Mouse (Mus musculus) stomach, embryonic 14.5 days (tissue): ENCODE measurements around the gene Xlr3a. TPM values are rescaled to one million over a fixed set of nuclear protein-coding genes. Genes with fewer than 3 reads are reported as not detected.
A peak's percentile ranks its signal among the peaks of the same experiment; 100 is the strongest.
"Not testable (repeated sequence)": the region's sequence is repeated elsewhere in the genome, so short reads cannot be mapped to it uniquely, and the experiment has no call there.

ENCODE experiments used
- ATAC-seq: fragments of 200-750 bp; cut with Nextera tagmentation; 2 replicates; pipeline ENCODE4 v1.8.0; 2017; ENCODE audit warnings: low read depth, moderate TSS enrichment; ENCODE audit not compliant: insufficient number of reproducible peaks, insufficient read depth, low FRiP score
- H3K27ac ChIP-seq: fragments of 300-500 bp; sonication (generic); 2 replicates; pipeline ENCODE4 v1.5.1; 2014; ENCODE audit warnings: mild to moderate bottlenecking, low read length, moderate library complexity, mixed read lengths
- H3K27me3 ChIP-seq: fragments of 300-500 bp; sonication (generic); 2 replicates; pipeline ENCODE4 v1.6.1; 2014; ENCODE audit warnings: low read length, control low read depth, mixed read lengths; ENCODE audit not compliant: control insufficient read depth, insufficient read depth
- H3K36me3 ChIP-seq: fragments of 300-500 bp; sonication (generic); 2 replicates; pipeline ENCODE4 v1.6.1; 2014; ENCODE audit warnings: mild to moderate bottlenecking, control low read depth, low read length, moderate library complexity, mixed read lengths; ENCODE audit not compliant: control insufficient read depth, insufficient read depth
- H3K4me1 ChIP-seq: fragments of 300-500 bp; sonication (generic); 2 replicates; pipeline ENCODE4 v1.6.1; 2014; ENCODE audit warnings: low read length, control low read depth, mixed read lengths; ENCODE audit not compliant: control insufficient read depth, insufficient read depth
- H3K4me2 ChIP-seq: fragments of 300-500 bp; sonication (generic); replicated peaks from 2 replicates; pipeline ENCODE4 v1.6.1; 2014; ENCODE audit warnings: low read depth, low read length, control low read depth
- H3K4me3 ChIP-seq: fragments of 300-500 bp; sonication (generic); 2 replicates; pipeline ENCODE4 v1.5.1; 2014; ENCODE audit warnings: low read depth, low read length, control low read depth
- H3K9ac ChIP-seq: fragments of 300-500 bp; sonication (generic); replicated peaks from 2 replicates; pipeline ENCODE4 v1.6.1; 2014; ENCODE audit warnings: low read depth, mild to moderate bottlenecking, control low read depth, low read length, moderate library complexity, mixed read lengths
- H3K9me3 ChIP-seq: fragments of 300-500 bp; sonication (generic); 2 replicates; pipeline ENCODE4 v1.6.1; 2016; ENCODE audit warnings: low read depth, low read length, control low read depth; ENCODE audit not compliant: control insufficient read depth
- WGBS: fragments of 180-500 bp; shearing (Covaris S2); extraction: QIAGEN DNeasy Blood & Tissue Kit; methylation state at CpG from one replicate; pipeline ENCODE4 v1.1.7; 2014; 5-methylcytosine and 5-hydroxymethylcytosine counted together
- polyA plus RNA-seq: library from polyadenylated mRNA; unstranded; fragments of >200 nt; fragmentation: Nextera tagmentation; extraction: Ambion mirVana; gene quantifications from 2 replicates; pipeline ENCODE4 v1.2.1, GENCODE M21; 2014

The Xlr3a gene
- polyA plus RNA-seq: 3.3 and 7.9 TPM in 2 replicates

DNA sequence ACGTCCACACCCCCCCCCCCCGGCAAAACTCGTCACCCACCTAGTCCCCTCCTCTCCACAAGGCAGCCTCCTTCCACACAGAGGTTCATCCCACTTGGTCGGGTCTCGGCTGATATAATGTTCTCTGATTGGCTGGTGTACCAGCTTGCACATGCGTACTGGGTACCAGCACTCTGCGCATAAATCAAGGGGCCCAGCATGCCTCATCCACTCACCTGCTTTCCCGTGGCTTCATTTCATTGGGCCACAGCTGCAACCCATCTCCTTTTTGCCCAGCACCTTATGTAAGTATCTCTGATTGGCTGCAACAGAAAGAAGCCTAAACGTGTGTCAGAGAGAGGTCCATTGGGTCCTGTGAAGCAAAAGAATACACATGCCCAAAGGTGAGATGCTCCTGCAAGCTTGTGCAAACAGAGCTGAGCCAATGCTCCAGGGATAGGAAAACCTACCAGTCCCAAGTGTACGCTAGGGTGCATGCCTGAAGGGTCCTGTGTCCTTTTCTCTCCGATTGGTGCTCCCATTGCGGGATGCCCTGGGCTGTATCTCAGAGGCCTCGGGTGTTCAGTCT, at the start of gene Xlr3a:
Gene Xlr3a (minus strand): TSS at position 155 of the 568 bp plus-strand sequence.
- not testable (repeated sequence) for H3K4me1 ChIP-seq, ATAC-seq, H3K27me3 ChIP-seq, H3K9me3 ChIP-seq, H3K36me3 ChIP-seq, H3K4me2 ChIP-seq, H3K4me3 ChIP-seq, H3K9ac ChIP-seq, H3K27ac ChIP-seq
- WGBS: 64% methylated on average over 13 of the region's 13 CpGs

DNA sequence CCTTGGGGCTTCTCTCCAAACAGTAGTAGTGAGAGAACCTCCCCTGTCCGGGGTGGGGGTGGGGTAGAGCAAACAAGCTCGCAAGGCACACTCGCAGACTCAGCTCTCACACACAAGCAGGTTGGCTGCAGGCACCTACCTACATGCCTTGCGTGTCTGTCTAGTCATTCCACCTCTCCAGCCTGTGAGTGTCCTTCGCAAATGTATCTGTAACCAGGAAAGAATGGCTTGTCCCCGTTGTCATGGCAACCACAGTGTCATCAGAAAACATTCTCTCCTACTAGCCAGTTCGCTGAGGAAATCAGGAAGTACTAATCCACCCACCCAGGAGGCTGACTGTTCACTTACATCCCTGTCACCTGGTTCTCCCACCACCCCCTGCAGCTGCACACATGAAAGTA, 46.3 kb upstream of the Xlr3a start:
- not testable (repeated sequence) for H3K4me3 ChIP-seq, H3K27ac ChIP-seq, H3K9ac ChIP-seq, H3K4me1 ChIP-seq, H3K9me3 ChIP-seq, H3K36me3 ChIP-seq, ATAC-seq, H3K4me2 ChIP-seq, H3K27me3 ChIP-seq
- WGBS: no CpG with 5 or more reads among the region's 7 CpGs

DNA sequence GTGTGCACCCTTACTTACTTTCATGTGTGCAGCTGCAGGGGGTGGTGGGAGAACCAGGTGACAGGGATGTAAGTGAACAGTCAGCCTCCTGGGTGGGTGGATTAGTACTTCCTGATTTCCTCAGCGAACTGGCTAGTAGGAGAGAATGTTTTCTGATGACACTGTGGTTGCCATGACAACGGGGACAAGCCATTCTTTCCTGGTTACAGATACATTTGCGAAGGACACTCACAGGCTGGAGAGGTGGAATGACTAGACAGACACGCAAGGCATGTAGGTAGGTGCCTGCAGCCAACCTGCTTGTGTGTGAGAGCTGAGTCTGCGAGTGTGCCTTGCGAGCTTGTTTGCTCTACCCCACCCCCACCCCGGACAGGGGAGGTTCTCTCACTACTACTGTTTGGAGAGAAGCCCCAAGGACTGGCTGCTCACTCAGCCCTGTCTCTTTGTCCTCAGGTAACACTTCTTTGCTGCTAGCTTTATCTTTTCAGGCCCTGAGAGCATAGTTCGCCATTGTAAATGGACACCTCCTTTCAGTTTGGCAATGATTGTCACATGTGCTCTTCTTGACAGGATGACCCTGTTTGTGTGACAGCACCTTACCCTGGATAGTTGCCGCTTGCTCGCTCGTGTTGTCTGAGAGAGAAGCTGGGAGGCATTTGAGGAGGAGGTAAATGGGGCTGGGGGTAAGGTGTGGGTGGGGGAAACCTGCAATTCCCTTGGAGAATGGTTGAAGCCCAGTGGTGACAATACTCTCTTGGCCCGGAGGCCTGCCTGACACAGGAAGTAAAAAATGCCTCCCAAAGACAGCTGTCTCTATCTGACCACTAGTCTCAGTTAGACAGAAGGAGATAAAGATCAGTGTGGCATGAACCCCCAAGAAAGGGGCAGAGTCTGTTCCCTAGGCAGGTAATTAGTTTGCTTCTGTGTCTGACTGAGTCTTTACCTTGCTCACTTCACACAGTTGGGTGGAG, 26.2 kb upstream of the Xlr3a start:
- H3K4me1 ChIP-seq, H3K4me2 ChIP-seq, ATAC-seq, H3K9me3 ChIP-seq, H3K9ac ChIP-seq, H3K27ac ChIP-seq, H3K27me3 ChIP-seq, H3K36me3 ChIP-seq, H3K4me3 ChIP-seq: not testable (repeated sequence)
- WGBS: no CpG with 5 or more reads among the region's 12 CpGs

DNA sequence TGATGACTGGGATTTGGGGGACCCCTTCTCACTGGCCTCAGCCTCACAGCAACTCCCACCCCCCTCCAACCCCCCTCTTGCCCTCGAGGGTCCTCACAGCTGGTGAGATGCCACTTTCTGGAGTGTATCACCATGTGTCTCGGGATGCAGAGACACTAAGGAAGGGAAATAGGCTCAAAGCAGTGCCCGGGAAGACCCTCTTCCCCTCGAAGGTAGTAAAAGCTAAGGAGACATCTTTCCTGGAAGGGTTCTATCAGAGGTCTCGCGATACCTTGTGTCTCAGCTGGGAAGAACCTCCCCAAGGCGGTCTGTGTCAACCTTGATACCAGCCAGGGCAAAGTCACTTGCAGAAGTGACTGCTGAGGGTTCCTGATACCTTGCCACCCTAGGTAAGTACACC, 19.9 kb upstream of the Xlr3a start, which contains the start of gene Gm14685:
Gene Gm14685 (plus strand): TSS at position 301 of the 400 bp plus-strand sequence.
- H3K9me3 ChIP-seq, H3K27me3 ChIP-seq, H3K36me3 ChIP-seq, H3K27ac ChIP-seq, H3K4me2 ChIP-seq, ATAC-seq, H3K9ac ChIP-seq, H3K4me1 ChIP-seq, H3K4me3 ChIP-seq: not testable (repeated sequence)
- WGBS: no CpG with 5 or more reads among the region's 7 CpGs

DNA sequence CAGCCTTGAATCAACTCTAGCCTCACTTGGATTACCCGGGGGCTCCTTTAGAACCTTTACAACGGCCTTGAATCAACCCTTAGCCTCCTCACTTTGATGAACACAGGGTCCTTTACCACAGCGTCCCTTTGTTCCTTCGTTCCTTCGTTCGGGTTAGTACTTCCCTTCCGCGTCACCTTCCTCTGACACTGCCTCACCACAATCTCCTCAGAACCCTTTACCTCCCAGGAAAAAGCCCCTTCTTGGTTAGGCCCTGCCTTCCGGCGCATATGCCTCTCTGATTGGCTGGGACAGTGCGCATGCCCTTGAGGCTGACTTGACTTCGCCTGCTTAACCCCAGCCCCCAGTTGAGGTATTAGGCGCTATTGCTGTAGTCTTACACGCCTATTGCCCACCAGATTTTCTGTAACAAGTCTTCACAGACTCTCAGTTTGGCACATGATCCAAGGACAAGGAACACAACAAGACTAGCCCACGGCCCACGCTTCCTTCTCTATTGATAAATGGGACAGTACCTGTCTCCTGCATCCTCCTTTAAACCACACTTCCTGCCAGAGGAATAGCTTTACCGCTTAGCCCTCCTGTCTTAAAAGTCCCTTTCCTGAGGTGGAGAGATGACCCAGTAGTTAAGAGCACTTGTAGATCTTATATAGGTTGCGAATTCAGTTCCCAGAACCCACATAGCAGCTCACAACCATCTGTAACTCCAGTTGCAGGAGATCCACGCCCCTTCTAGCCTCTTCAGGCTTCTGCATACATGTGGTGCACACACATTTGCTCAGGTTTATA, 14.4 kb downstream of the Xlr3a start, which contains the start of gene Xlr4a:
Gene Xlr4a (minus strand): TSS at position 212 of the 789 bp plus-strand sequence.
- H3K36me3 ChIP-seq, H3K9me3 ChIP-seq, H3K27me3 ChIP-seq, H3K4me2 ChIP-seq, H3K9ac ChIP-seq, H3K27ac ChIP-seq, H3K4me3 ChIP-seq, ATAC-seq, H3K4me1 ChIP-seq: not testable (repeated sequence)
- WGBS: 79% methylated on average over 19 of the region's 19 CpGs

DNA sequence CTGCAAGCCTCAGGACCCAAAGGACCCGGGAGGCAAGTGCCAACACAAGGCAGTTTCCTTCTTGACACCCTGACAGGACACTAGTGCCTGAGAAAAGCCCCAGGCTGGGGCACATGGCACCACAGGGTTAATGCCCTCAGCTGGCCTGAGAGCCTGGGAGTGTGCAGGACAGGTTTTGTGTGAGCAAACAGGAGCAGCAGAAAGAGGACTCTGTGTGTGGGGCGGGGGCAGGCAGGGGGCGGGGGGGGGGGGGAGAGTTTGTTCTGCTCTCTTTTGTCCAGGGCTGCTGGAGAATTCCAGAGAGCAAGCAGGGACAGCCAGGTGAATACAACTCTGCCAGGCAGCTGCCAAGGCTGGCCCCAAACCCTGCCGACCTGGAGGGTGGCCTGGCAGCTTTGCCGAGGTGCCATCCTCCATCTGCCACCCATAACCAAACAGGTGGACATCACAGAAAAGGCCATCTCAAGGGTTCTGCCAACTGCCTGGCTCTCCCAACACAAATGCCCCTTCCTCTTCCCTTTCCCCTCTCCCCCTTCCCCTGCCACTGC, 30.1 kb downstream of the Xlr3a start:
- H3K4me1 ChIP-seq, H3K36me3 ChIP-seq, H3K9ac ChIP-seq, H3K27ac ChIP-seq, H3K27me3 ChIP-seq, H3K4me2 ChIP-seq, H3K9me3 ChIP-seq, H3K4me3 ChIP-seq: not testable (repeated sequence)
- ATAC-seq: peak; percentile 67
- WGBS: 89% methylated on average over 1 of the region's 5 CpGs

DNA sequence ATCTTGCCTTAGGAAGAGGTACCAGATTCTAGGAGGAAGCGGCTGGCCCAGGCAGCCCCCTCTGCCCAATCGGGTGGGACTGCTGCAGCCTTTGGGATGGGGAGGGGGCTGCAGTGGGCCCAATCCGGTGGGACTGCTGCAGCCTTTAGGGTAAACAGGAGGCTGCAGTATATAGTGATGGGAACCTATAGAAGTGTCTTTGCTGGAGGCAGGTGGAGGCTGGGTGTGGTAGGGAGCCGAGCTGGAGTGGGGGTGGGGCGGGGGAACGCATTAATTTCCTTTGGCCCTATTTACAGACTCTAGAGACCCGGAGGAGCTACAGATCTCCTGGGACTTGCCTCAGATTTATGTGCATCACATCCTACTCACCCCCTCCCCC, 32.5 kb downstream of the Xlr3a start, which contains the start of gene Pnma3:
Gene Pnma3 (plus strand): TSS at position 373 of the 379 bp plus-strand sequence.
- no peak within 1 kb of the TSS for H3K27ac ChIP-seq
- H3K36me3 ChIP-seq: no peaks in the 10 kb centered on the region
- no peaks in the 10 kb centered on the region for H3K27me3 ChIP-seq
- no peak within 1 kb of the TSS for H3K9ac ChIP-seq
- peak within 1 kb of the TSS; percentile 26 for H3K4me2 ChIP-seq
- 26% methylated on average over 7 of the region's 7 CpGs for WGBS
- no peak within 1 kb of the TSS for H3K4me3 ChIP-seq
- H3K4me1 ChIP-seq: 0 out of 2 replicates have a peak, but pooled peaks cover 2% of the 10 kb centered on the region
- H3K9me3 ChIP-seq: no peaks in the 10 kb centered on the region
- ATAC-seq: no peak
